Mouse (Mus musculus) layer of hippocampus, adult 18-20 months (tissue): ENCODE results near the gene Kcnmb2. TPM values are rescaled to one million over a fixed set of nuclear protein-coding genes. Genes with fewer than 3 reads are reported as not detected.
A peak's percentile ranks its signal among the peaks of the same experiment; 100 is the strongest.

Source experiments
- DNase-seq, 2 experiments: peaks; one replicate each; pipeline ENCODE4 v3.0.0; 2022; ENCODE audit warnings: low spot score in 2 of 2
- long read RNA-seq: library from polyadenylated mRNA; stranded (forward); transcript quantifications from one replicate; pipeline ENCODE4 v2.0.0, GENCODE M21; 2021
- total RNA-seq, 2 experiments: library from RNA; stranded (reverse); gene quantifications; 2 replicates each; pipeline ENCODE4 v1.2.3; 2021

The Kcnmb2 gene
- 1 to 10 TPM; 5.9 to 7.9 TPM for total RNA-seq
- long read RNA-seq, partial matches to known transcripts, result 3 of 4 reads
- long read RNA-seq, other reads (novel, unspliced or antisense), result 0 of 4 reads

DNA sequence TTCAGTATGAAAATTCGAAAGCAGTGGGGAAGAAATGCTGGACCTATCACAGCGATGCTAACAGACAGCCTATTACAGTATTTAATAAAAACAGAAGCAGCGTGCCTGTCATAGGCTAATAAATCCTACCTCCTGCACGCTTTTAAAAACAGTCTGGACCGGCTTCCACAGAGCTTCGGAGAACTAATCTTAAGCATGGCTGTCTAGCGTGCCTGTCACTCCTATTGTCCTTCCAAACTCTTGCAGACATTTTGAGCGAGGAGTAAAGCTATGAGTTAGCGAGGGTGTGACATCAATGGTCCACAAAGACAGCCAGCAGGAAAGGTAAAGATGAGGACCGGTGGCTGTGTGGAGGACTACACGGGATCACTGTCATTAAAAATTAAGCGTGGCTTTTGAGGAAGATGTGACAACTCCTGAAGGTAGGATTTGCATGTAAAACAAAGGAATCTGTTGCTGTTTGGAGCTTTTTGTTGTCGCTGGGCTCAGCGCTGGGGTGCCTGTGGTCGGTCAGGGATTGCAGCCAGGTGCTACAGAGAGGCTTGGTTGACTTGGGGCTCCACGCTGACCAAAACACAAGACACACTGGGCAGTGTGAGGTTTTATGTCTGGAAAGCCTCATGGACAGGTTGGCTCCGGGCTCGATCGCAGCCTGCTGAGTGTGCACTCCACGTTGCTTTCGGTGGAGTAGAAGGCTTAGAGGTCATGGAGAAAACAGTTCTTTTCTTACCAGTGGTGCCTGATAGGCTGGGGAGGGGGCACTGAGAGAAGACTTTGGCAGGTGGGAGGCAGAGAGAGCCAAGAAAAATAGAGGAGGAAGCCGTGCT, at the start of gene Kcnmb2:
Gene Kcnmb2, plus strand, starts transcription at position 4 of the 827 bp plus-strand sequence.
- peak; percentile 7 to 33 for DNase-seq

DNA sequence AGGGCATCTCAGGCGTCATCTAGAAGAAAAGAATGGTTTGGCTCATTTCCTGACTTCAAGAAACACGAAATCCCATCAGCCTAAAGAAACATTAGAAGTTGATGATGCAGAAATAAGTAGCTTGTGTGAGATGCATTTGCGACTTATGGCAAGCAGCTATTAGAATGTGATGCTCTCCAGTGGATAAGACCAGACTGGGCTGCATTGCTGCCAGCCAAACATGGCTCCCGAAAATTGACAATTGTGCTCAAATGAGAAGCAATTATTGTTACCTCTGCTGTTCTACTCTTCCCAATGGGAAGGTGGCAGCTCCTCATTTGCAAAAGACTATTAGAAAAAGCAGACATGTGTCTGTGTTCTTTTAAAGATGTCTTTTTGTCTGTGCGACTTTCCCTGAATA, 38.8 kb upstream of the Kcnmb2 start:
- DNase-seq, result no peak

DNA sequence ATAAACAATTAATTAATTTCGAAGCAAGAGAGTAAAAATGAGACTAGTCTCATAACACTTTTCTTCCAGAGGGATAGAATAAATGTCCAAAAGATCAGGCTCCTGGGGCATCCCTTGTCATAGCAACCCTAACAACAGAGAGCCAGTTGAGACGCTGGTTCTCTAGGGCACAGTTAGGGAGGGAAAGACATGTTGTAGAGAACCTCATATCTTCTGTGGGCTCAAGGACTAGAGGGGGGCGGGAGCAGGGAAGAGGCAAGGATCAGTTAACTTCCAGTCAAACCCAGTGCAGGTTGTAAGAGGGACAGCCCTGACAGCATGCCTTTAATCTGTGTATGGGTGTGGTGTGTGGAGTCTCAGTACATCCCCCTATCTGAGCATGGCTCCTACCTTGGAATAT, 38.2 kb upstream of the Kcnmb2 start:
- no peak for DNase-seq

DNA sequence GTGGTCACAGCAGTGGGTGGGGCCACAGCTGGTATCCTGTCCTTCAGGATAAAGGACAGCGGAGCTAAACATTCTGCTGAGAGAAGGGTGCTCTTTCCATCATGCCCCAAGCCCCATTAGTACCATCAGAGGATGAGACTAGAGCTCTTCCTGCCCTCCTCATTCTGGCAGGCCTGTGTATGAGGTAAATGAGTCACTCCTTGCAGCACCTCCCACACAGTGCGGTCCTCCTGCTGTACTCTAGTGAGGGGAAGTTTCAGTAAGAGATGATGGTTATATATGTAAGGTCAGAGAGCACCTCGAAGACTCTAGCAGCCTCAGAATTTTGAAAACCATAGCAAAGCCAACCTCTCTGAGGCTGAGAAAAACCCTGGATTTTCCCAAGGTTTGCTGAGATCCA, 30.8 kb upstream of the Kcnmb2 start:
- DNase-seq, result peak; percentile 11 to 16

DNA sequence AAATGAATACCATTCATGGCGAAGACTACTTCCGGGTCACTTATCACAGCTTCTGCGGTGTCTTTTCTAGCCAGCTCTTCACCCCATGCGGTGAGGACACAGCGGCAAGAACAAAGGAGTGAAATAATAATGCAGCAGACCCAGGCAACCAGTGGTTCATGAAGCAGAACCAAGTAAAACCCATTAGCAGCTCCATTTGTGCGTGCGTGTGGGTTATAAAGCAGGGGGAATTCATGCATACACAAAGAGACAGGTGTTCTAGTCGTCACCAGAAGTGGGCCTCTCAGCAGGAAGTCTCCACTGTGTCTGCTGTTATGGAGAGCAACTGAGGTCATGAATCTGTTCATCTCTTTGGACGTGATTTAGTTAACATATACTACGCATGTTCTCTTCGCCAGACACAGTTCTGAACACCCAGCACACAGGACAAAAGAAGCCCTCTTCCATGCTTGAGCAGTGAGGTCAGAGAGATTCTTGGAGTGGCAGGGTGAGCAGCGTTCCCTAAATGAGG, 19.6 kb upstream of the Kcnmb2 start:
- DNase-seq, result no peak

DNA sequence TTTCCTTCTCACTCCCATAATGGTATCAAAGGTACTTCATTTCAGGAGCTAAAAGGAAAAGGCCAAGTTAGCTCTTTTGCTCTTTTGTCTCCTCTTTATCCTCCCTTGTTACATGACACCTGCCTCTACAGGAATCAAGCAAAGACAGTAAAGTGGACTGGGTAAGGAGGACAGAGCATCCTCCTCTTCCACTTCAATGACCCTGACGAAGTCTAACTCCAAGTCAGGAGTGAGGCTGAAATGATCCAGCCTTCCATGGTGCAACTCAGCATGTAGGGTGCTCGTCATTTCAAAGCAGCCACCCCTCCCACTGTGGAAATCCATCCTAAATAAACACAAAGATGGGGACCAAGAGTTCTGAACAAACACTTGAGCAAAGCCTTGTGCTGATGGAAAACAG, 9.7 kb upstream of the Kcnmb2 start:
- DNase-seq, result no peak

DNA sequence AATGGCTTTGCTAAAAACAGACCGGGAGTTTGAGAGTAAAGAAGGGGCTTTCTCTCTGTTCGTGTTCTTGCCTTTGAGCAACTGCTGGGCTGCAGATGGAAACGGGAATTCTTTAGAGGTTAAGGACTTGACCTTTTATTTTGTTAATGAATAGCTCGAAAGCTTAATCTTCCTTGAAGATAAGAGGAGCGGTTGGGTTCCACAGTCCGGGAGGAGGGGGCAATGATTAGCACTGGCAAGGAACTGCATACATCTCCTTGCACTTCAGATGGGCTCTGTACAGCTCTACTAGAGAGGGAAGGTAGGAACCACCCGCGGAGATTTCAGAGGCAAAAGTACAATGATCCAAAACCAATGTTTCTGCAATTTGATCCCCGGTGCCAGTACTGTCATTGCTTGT, 1.2 kb downstream of the Kcnmb2 start:
- no peak for DNase-seq

DNA sequence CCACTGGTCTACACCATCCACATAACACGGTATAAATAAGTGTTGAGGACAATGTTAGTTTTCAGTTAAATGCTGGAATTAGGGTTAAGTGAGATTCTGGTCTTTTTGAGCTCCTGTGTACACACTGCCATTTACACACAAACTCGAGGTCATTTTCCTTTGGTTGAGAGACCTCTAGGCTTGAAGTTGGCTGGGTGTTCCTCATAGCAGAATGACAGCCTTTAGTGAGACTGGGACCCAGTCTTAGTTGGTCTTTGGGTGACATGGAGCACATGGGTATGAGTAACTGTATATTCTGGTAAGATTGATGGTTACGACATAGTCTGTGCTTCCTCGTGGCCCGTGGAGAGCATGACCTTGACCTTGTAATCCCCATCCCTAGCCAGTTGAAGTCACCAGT, 1.8 kb downstream of the Kcnmb2 start:
- no peak for DNase-seq

DNA sequence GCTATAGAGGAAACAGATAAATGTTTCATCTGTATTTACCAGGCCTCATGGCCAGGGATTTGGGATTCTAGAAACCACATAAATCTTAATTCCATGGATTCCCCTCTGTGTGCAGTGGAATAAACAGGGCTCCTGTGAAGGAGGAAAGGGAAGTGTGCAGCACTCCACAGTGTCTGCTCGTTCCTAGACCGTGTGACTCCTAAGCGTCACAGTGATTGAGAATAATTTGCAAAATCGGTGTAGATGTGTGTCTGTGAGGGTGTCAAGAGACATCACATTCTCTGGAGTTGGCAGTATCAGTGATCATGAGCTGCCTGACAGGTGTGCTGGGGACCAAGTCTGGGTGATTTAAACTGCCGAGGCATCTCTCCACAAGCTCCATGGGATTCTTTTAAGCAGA, 8.9 kb downstream of the Kcnmb2 start:
- DNase-seq, result no peak

DNA sequence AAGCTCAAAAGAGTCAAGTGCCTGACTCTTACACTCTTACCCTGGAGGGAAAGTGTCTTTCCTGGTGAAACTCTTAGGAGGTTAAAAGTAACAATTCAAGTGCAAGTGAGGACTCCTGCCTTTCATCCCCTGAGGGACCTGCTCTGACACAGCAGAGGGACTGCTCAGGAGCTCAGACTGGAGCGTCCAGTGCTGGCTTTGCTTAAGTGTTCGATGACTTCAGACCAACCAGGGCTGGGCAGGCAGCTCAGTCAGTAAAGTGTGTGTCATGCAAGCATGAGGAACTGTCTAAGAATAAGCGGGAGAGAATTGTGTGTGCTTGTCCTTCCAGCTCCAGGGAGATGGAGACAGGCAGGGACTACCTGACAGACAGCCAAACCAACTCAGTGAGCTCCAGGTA, 9.4 kb downstream of the Kcnmb2 start:
- DNase-seq, result no peak

DNA sequence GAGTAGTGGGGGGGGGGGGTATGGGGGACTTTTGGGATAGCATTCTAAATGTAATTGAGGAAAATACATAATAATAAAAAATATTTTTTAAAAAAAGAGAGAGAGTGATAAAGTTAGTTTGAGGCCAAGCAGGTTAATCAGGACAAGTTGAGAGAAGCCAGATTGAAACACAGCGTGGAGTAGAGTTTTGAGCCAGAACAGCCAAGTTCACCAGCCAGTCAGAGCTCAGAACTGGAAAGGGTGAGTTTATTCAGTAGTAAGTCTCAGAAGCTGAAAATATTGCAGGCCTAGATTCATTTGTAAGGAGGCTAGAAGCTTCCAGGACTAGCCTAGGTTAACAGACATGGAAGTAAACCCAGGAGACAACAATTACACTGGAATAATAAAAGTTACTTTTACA, 26.2 kb downstream of the Kcnmb2 start:
- DNase-seq, result no peak

DNA sequence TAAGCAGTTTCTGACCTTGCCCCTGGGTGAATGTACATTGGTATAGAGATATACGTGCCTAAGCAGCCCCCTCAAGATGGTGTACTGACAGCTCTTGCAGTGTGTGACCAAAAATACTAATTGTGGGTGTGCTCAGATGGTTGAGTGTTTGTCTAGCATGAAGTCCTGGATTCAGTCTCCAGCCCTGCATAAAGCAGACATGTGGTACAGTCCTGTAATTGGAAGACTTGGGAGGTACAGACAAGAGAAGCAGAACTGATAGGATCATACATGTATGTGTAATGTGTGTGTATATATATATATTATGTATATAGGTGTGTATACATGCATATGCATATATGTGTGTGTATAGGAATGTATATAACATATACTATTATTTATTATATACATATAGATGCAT, 32.4 kb downstream of the Kcnmb2 start:
- DNase-seq, result no peak

DNA sequence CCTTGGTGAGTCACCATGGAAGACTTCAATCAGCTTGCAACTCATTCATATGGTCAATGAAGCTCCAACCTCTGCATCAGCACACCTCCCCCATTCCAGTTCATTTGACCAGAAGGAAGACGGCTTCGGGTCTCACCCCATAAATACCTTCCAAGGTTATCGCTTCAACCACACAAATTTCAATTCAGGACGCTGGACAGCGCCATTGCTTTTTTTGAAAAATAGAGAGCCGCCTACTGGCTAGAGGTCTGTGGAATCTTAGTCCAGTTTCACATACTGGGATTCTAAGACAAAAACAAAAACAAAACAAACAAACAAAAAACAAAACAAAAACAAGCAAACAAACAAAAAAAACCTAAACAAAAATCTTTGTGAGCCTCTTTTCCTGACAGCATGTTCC, 39.2 kb downstream of the Kcnmb2 start:
- no peak for DNase-seq

DNA sequence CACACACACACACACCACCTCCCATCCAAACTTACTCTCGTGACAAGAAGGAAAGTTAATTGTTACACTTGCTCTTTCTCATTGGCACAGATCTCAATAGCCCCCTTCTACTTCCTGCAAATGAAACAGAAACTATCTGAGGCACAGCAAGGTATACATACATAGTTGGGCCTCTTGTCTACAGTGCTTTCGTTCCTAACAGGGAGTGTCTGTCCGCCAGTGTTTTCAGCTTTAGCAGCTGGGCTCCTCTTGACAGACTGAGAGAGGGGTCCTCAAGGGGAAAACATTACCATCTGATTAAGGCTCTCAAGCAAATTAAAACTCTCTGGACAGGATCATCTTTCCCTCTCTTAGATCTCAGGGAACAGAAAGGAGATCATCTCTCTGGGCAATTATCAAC, 51.9 kb downstream of the Kcnmb2 start:
- DNase-seq, result no peak

DNA sequence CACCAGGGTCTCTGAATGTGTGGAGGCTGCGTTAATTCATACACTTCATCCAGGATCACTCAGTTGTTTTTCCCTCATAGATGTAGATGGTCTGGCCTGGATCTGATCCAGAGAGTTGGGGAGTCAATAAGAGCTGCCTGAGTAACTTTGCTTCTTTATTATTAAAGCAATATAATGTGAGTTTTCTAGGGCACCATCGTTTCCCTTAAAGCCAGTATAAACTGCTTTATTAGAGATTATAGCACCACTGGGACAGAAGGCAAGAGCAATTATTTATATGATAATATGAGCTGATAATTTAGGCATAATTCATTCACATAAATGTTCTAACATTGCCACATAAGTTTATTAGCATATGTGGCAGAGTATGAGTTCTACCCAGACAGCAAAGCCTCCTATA, 52.7 kb downstream of the Kcnmb2 start:
- DNase-seq, result no peak

DNA sequence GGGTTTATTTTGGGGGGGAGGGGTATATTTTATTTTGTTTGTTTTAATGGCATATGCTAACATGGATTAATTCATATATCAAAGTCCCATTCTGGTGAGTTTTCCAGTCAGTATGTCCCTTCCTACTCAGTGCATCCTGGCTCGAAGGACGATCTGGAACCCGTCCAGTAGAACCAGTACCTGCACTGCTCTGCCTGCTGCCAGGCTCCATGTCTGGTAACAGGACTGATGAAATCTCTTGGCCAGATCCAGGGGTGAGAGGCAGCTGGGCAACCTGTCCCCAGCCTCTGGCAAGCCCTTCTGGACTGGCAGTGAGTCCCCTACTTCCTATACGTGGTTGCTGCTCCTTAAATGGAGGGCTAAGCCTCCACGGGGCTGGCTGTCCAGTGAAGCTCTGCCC, 57.5 kb downstream of the Kcnmb2 start:
- no peak for DNase-seq

DNA sequence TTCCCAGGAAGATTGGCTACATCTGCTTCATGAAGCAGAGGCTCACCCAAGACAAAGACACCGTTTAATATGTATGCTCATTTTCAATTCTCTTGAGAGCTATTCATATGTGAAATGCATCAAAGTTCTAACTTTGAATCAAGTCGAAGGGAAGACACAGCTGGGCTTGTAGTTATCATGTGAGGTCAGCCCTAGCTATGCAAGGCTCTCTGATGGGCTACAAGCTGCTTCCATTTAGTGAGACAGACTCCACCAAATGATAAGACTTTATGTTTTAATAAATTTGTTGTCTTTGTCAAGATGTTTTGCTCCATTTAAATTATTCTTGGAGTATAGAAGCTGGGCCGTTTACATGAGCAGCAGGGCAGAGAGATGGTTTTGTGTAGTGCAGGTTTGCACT, 58.9 kb downstream of the Kcnmb2 start:
- DNase-seq, result no peak

DNA sequence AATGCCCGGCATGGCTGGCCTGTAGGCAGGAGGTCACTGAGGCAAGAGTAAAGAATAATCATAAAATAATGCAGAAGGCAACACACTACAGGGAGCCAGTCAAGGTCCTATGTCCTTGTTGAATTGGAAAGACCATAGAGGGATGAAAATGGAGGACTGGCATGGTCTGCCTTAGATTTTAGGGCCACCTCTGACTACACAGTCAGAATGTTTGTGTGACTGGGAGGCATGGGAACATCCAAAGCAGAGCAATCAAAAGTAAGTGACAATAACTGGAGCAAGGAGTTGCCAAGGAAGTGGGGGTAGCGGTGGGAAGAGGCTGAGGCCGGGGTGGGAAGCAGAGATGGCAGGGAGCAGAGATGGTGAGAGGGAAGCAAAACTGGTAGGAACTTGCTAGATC, 60.8 kb downstream of the Kcnmb2 start:
- DNase-seq, result no peak

DNA sequence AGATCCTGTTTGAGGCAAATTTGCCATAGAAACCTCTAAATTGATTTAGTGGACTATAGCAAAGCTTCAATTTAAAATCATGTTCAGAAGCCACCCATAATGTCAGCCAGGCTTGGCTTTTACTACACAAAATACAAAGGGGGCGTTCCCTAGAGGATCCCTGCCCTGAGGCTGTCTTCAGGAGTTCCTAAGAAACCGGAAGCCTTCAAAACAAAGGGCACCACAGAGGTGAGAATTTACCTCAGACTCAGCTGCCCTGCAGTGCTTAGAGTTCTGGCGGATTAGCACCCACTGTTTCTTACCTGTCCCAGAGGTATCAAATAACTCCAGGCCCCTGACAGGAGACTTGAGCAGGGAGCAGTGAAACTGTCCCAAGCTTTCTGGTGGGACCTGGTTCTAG, 77.4 kb downstream of the Kcnmb2 start:
- no peak for DNase-seq

DNA sequence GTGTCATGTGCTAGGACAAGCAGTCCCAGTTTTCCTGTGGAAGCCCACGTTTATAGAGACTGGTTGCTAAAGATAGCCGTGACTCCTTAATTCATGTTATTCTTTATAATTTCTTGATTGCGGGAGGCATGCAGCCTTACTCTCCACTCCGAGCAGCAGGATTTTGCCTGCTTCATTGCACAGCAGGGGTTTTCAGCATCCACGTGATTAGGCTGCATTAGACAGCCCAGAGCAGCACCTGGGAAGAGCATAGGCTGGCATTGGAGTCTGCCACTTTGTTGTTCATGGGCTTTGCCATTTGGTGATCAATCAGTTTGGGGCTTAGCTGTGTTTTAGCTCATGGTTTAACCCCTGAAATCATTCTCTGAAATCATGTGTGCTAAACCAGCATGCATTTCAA, 80.1 kb downstream of the Kcnmb2 start:
- DNase-seq, result no peak

DNA sequence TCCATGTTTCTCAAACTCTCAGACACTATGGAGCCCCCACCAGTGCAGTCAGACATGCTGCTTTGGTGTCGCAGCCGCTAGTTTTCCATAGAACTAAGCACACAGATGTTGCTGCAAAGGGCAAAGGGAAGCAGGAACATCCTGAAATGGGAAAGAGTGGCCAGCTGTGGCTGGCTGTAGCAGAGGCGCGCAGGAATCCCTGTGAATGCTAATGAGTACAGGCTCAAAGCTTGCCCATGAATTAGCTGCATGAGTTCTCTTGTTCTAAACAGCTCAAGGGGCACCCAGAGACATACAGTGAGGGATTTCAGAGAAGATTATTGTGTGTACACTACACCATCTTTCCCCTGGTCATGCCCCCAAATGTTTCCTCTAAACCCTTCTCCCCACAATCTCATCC, 82.8 kb downstream of the Kcnmb2 start:
- DNase-seq, result no peak

DNA sequence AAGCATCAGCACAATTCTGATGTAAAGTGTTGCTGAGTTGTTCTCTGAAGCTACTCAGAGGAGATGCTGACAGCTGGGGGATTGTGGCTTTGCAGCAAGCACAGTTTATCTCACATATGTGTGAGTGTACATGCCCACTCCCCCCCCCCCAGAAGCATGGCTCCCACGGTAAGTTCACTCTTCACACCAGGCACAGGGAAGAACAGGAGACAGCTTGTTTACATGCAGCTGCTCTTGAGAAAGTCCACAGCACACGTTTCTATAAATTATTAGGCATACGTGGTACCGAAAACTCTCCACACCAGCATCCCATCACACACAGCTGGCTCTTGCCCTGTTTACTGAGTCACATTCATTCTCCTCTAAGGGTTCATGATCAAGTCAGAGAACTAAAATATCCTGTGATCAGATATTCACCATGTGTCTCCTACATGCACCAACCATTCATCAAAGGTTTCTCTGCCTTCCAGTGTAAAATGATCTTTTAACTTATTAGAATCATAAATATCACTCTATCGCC, 89.3 kb downstream of the Kcnmb2 start:
- no peak for DNase-seq

DNA sequence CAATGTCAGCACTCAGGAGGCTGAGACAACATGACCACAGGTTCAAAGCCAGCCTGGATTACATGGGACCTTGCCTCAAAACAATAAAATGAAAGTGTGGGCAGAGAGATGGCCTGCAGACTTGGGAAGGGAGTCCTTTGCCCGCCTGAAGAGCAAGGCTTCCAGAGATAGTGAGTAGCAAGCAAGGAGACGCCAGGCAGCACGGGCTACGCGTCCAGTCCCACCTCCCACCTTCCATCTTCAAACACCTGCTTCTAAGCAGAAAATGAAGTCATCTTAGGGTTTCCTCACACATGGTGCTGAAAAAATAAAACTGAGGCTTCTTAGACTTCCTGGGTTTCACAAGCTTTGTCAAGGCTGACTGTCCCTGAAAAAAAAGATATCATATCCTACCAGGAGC, 109.3 kb downstream of the Kcnmb2 start:
- no peak for DNase-seq
